Mouse (Mus musculus) lung, adult 2 months (tissue): ENCODE results near the gene Tbl3.

ENCODE experiments used
- CTCF ChIP-seq: fragments of 200-500 bp; IDR thresholded peaks from 2 replicates; pipeline ENCODE4 v1.5.1; 2011; ENCODE audit warnings: mild to moderate bottlenecking, low read length, control low read depth; ENCODE audit not compliant: insufficient read depth
- POLR2A ChIP-seq: fragments of 200-500 bp; IDR thresholded peaks from 2 replicates; pipeline ENCODE4 v1.6.1; 2011; ENCODE audit warnings: low read depth, mild to moderate bottlenecking, control low read depth, low read length, borderline replicate concordance; ENCODE audit errors: extremely low read depth

DNA sequence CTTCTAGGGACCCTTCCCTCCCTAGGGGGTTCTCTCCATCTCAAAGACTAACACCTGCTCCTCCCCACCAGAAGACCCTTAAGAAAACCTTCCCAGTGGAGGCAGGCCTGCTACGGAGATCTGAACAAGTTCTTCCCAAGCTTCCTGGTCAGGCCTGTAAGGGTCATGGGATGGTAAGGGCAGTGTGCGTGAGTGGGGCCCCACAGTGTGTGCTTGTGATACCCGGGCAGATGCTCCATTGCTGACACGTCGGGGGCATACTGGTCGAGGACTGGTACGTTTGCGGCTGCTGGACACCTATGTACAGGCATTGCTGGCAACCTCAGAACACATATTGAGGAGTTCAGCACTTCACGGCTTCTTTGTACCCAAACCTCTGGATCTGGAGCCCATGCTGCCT lies 8.7 kb downstream of the Tbl3 start:
- TF ChIP-seq CTCF (no peak), POLR2A (no peak)
